Mouse (Mus musculus): ENCODE data around the gene Masp2. TPM values are rescaled to one million over a fixed set of nuclear protein-coding genes. Genes with fewer than 3 reads are reported as not detected.
A peak's percentile ranks its signal among the peaks of the same experiment; 100 is the strongest.

Gene Masp2
- polyA plus RNA-seq, 1 experiment from 2014 or later, result 0.34 TPM

- no peak for DNase-seq (ENCODE audit: low spot score)
Observed at GRCm38 (mm10) chr4:148635309-148635708, 33.0 kb downstream of the Masp2 start.

GRCm38 (mm10) chr4:148638302-148638701 is 35.9 kb downstream of the Masp2 start:
- no peak for DNase-seq (ENCODE audit: low spot score)

GRCm38 (mm10) chr4:148639455-148639854 is 37.1 kb downstream of the Masp2 start:
- no peak for DNase-seq (ENCODE audit: low spot score)

DNA sequence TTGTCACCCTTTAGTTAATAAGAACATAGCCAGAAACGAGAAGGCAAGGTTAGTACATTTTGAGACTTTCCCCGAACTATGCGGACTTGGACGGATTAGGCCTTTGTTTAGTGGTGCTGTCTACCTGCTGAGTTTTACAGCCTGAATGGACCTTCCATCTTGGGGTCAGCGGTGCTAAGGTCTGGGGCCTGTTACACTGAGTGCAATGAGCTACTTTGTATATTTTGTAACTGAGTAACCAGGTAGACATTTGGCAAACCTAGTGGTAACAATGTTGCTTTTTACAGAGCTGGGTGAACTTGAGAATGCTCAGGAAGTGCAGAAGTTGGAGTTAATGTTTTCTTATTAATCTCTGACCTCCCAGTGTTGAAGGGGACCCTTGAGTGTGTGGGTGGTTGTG is 38.8 kb downstream of the Masp2 start:
- no peak for DNase-seq (ENCODE audit: low spot score)

DNA sequence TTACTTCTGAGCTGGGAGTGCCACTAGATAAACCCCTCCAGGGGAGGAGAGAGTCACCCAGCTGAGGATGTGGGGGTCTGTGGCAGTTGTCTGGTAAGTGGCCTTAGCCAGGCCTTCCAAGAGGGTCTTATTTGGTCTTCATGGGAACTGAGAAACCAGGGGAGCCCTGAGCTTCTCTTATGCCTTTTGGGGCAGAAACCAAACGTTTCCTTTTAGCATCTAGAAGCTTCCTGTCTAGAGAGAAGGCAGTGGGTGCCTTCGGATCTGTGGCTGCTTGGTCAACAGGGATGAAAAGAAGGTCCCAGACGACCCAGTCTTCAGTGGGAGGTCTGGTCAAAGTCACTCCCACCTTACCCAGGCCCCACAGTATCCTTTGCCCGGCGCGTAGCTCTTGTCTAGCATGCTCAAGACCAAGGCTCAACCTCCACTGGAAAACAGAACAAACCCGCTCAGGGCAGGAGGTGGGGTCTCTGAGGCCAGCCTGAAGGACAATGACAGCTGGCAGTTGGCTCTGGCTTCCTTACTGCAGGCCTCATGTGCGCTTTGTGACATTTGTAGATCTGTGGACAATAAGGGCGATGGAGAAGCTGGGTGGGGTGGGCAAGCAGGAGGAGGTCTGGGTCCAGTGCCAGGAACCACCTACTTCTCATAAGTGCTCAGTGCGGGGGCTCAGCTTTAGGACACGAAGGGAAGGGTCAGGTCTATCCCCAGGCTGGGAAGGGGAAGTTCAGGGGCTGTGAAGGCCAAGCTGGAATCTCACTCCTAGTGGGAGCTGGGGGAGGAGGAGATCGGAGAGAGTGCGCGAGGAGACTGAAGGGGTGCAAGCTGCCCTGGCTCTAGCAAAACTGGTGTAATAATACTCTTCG is 41.2 kb downstream of the Masp2 start, which contains the start of gene Gm572:
Gene Gm572, plus strand, starts transcription at position 27 of the 866 bp plus-strand sequence.
- DNase-seq (ENCODE audit: low spot score), result peak; percentile 53

DNA sequence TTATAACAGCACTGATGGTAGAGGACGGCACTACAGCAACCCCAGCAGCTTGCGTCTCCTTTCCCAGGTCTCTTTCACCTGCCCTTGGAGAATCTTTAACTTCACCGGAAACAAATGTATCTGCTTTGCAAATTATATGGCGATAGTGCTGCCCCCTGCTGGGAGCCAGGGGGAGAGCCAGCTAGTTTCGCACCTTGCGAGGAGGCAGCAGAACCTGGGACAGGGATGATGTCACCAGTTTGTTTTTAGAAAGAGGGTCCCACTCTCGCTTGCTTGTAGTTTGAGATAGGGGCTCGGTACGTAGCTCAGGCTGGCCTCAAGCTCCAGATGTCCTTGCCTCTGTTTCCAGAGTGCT is 41.8 kb downstream of the Masp2 start:
- peak; percentile 89 for DNase-seq (ENCODE audit: low spot score)

GRCm38 (mm10) chr4:148644926-148645325 is 42.6 kb downstream of the Masp2 start:
- DNase-seq (ENCODE audit: low spot score), result no peak

DNA sequence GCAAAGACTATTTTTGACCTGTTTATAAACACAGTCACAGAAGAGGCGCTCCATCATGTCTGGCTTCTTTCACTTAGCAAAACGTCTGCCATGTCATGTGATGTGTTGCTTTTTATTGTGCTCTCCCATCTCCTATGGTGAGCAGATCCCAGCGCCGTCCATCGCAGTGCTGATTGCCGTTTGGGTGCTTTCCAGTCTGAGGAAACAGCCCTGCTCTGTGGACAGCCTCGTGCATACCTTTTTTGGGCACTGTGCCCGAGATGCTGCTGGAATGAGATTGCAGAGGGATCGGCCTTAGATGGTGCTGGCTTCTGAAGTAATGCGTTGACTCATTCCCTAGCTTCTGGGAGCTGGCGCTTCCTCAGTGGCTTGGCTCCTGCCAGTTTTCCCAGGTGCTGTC is 44.3 kb downstream of the Masp2 start:
- DNase-seq (ENCODE audit: low spot score), result no peak

- DNase-seq (ENCODE audit: low spot score), result no peak
Observed at GRCm38 (mm10) chr4:148649309-148649708, 47.0 kb downstream of the Masp2 start.

DNA sequence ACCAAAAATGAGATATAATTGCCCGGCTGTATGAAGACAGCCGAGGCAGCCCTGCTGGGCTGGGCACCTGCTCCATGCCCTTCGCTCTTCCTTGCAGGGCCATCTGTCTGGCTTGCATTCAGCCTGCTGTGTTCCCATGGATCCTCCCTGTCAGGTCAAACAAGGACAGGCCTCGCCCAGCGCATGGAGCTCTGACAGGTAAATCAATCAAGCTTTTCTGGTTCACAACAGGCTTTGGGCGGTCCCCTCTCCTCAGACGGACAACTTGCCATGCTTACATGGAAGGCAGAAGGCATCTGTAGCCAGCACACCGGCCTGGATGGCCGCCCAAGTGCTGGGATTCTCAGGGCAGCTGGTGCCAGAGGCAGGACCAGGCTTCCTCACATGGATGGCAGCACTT is 48.7 kb downstream of the Masp2 start:
- DNase-seq (ENCODE audit: low spot score), result no peak

DNA sequence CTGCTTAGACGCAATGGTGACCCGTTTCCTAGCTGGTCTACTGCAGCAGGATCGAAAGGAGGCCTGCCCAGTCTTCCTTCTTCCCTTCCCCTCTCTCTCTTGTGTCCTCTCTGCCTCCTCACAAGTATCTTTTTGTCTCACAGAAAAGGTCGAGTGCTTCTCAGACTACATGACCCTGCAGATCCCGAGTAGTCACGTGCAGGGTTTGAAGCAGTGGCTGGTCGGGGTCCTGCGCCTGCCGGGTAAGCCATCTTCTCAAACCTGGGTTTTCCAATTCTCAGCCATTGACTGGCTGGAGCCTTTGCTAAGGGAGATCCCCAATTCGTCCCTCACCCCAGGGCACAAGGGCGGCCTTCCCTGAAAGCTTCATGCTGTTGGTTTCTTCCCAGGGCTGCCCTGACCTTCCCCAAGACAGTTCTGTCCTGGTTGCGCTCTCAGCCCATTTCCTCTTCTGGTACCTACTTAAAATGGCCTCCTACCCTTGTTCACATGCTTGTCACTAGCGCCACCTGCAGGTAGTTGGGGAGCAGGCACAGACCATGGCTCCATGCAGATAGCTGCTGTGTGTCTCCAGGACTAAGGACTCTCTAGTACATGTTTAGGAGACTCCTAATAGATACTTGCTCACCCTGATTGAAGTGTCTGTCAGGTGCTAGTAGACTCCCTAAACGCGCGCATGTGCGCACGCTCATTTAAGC is 52.5 kb downstream of the Masp2 start:
- peak; percentile 75 for DNase-seq (ENCODE audit: low spot score)

- DNase-seq (ENCODE audit: low spot score), result peak; percentile 75
Observed at GRCm38 (mm10) chr4:148656691-148657258, 54.4 kb downstream of the Masp2 start.

GRCm38 (mm10) chr4:148657776-148658175 is 55.4 kb downstream of the Masp2 start:
- peak; percentile 91 for DNase-seq (ENCODE audit: low spot score)

GRCm38 (mm10) chr4:148660174-148660573 is 57.8 kb downstream of the Masp2 start:
- no peak for DNase-seq (ENCODE audit: low spot score)

DNA sequence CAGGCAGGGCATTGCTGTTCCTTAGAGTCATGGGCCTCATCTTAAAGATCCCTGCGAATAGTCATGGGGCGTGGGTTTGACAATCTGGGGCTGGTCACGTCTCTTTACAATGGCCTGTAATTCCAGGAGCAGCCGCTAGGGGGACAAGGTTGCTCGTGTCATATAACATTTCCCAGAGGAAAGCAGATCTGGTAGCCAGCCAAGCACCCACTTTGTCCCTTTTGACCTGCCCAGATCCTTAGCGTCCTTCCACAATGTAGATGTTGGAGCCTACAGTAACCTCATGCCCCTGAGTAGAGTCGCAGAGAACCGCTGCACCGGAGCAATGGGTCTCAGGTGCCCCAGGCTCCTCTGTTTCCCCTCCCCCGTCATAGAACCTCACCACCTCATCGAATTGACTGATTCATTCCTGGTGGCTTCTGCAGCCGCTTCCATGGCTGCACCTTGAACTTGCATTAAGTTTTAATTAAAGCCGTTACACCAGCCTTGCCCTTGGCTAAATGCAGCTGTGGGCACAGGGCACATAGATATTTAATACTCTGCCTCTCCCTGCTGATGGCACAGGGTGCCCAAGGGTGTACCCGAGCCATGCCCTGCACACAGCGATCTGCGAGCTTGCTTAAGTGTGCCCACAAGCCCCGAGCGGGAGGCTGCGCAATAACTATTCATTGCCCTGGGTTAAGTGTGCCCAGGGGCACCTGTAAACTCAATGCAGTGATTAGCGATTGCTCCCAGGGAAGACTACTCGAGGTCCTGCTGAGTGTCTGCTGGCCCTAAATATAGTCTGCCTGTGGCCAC is 60.0 kb downstream of the Masp2 start:
- peak; percentile 73 for DNase-seq (ENCODE audit: low spot score)

- DNase-seq (ENCODE audit: low spot score), result no peak
Observed at GRCm38 (mm10) chr4:148663326-148663725, 61.0 kb downstream of the Masp2 start.

GRCm38 (mm10) chr4:148664021-148664420 is 61.7 kb downstream of the Masp2 start:
- no peak for DNase-seq (ENCODE audit: low spot score)

Measured in thymus, postnatal 0 days (tissue).